Mouse (Mus musculus): ENCODE data around the gene Ltn1. TPM values are rescaled to one million over a fixed set of nuclear protein-coding genes. Genes with fewer than 3 reads are reported as not detected.

Gene Ltn1
- 11.1 and 13.1 TPM in 2 replicates for polyA plus RNA-seq (2015; fragmentation: Nextera tagmentation; extraction: Ambion mirVana)

DNA sequence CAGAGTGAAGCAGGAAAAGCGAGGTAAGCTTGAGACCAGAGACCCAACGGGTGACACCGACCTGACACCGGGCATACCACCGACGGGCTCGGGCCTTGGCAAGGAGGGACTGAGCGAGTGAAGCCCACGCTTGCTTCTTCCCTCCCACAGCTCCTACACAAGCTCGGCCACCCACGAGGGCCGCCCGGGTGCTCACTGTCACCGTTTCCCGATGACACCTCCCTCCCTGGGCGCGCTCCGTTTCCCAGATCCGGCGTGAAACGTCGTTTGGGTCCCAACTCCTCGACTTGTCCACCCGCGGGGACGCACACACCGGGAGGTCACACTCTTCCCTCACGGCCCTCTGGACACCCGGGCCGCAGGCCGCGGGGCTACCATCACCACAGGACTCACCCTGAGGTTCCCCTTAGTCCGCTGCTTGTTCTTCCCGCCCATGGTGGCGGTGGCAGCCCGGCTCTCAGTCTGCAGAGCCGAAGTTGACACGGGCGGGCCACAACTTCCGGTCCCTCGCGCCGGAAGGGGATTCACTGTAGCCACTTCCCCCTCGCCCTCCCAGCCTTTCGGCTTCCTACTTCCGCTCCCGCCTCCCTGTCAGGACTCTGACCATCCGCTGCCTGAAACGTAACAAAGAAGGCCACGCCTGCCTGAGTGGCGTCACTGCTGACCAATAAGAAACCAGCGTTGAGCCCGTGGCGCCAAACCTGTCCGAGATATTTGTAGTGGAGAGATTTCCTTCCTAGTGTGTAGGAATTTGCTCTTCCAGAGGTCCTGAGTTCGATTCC is at the start of gene Ltn1:
TSS of gene Ltn1 (minus strand) at position 580 of the 782 bp plus-strand sequence.

GRCm38 (mm10) chr16:87454419-87455179 is 22.2 kb upstream of the Ltn1 start, which contains the start of gene Usp16:
Gene Usp16 (plus strand): TSS chr16:87454703.

GRCm38 (mm10) chr16:87440184-87440686 is 7.8 kb upstream of the Ltn1 start, which contains the start of gene Rwdd2b:
Gene Rwdd2b (minus strand): TSS chr16:87440573.

DNA sequence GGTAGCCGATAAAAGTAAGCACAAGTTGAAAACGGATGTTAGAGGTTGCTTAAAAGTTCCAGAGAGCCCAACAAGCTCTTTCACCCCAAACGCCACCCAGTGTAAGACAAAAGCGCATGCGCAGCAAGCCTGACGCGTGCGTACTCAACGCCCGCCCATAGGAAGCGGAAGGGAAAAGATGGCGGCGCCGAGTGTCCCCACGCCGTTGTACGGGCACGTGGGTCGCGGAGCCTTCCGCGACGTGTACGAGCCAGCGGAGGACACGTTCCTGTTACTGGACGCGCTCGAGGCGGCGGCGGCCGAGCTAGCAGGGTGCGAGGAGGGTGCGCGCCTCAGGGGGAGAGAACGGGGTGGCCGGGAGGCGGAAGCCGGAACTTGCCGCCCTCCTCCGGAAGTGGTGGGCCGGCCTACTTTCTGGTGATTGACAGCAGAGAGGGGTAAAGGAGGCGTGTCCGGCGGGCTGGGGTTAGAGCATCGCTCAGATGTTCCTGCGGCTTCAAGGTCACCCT is 78.3 kb downstream of the Ltn1 start, which contains the start of gene N6amt1:
TSS of gene N6amt1 (plus strand) at position 111 of the 509 bp plus-strand sequence.

Other genes starting within 250 kb of the Ltn1 start
- gene N6amt1, start 78.4 kb downstream of the Ltn1 start, polyA plus RNA-seq (2015; fragmentation: Nextera tagmentation; extraction: Ambion mirVana), result 18.8 and 19.2 TPM in 2 replicates
- gene Rwdd2b, start 8.0 kb upstream of the Ltn1 start, polyA plus RNA-seq (2015; fragmentation: Nextera tagmentation; extraction: Ambion mirVana), result 6.5 and 6.9 TPM in 2 replicates
- gene Usp16, start 22.1 kb upstream of the Ltn1 start, polyA plus RNA-seq (2015; fragmentation: Nextera tagmentation; extraction: Ambion mirVana), result 28.4 and 34.0 TPM in 2 replicates
- 177 and 195 TPM in 2 replicates for gene Cct8, start 63.3 kb upstream of the Ltn1 start, polyA plus RNA-seq (2015; fragmentation: Nextera tagmentation; extraction: Ambion mirVana)
- gene Map3k7cl, start 120.7 kb upstream of the Ltn1 start, polyA plus RNA-seq (2015; fragmentation: Nextera tagmentation; extraction: Ambion mirVana), result 3.5 and 5.2 TPM in 2 replicates

All from skeletal muscle tissue, postnatal 0 days (tissue).